Mouse (Mus musculus) G1E-ER4 (cell line): Measurements from ENCODE around the gene Bicral. TPM values are rescaled to one million over a fixed set of nuclear protein-coding genes. Genes with fewer than 3 reads are reported as not detected.

Source experiments
- GATA1 ChIP-seq: IDR thresholded peaks from one replicate; pipeline ENCODE4 v1.8.0; 2012; ENCODE audit warnings: low read length, inconsistent platforms
- polyA plus RNA-seq: library from polyadenylated mRNA; stranded (reverse); fragments of >175 nt; gene quantifications from 2 replicates; pipeline ENCODE4 v1.2.3, GENCODE M21; 2012

The Bicral gene
- polyA plus RNA-seq, 1 experiment = 8.4 TPM

DNA sequence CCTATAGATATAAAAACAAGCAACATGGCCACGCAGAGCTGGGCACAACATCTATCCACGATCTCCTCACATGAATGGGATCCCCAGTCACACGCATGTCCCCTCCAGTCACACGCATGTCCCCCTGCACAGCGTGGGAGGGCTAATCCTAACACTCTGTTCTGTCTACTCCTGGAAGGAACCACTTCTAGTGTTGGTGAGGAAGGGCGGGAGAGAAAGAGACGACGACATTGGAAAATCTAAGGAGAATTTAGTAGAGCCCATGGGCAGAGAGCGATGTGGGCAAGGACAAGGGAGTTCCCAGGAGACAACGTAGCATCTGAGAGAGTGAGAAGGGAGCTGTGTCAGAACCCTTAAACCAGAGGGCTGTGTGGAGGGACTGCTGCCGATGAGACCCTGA is 87.7 kb downstream of the Bicral start:
- no peak for TF ChIP-seq GATA1

GRCm38 (mm10) chr17:46767868-46768267 is 90.4 kb downstream of the Bicral start:
- no peak for TF ChIP-seq GATA1

GRCm38 (mm10) chr17:46763544-46763943 is 94.7 kb downstream of the Bicral start, which contains the start of gene Ptcra:
Gene Ptcra, minus strand, starts transcription at chr17:46763712.
- no peak for TF ChIP-seq GATA1

GRCm38 (mm10) chr17:46758753-46759152 is 99.5 kb downstream of the Bicral start:
- no peak for TF ChIP-seq GATA1

GRCm38 (mm10) chr17:46751794-46752556 is 106.3 kb downstream of the Bicral start, which contains the start of gene Cnpy3:
Gene Cnpy3, minus strand, starts transcription at chr17:46752214.
- no peak for TF ChIP-seq GATA1

GRCm38 (mm10) chr17:46751056-46751793 is 107.1 kb downstream of the Bicral start:
- TF ChIP-seq GATA1 = no peak

DNA sequence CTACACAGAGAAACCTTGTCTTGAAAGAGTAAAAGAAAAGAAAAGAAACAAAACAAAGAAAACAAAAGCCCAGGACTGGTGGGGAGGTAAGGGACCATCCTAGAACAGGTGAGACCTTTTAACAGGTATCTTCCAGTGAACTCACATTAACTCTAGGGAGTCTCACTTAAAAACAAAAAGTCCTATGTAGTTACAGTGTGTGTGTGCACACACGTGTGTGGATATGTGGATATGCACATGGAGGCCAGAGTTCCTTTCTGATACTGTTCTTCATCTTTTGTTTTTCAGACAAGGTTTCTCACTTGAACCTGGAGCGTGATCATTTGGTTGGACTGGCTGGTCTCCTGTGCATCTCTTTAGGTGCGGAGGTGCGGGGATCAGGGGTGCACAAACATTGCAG is 107.7 kb downstream of the Bicral start:
- no peak for TF ChIP-seq GATA1

GRCm38 (mm10) chr17:46749282-46749681 is 109.0 kb downstream of the Bicral start:
- TF ChIP-seq GATA1 = no peak

Other genes starting within 250 kb of the Bicral start
- not detected in 2 replicates for gene Ptk7, start 229.0 kb downstream of the Bicral start, polyA plus RNA-seq
- 6.4 and 7.8 TPM in 2 replicates for gene Klc4, start 212.5 kb downstream of the Bicral start, polyA plus RNA-seq
- 790 and 1,047 TPM in 2 replicates for gene Mrpl2, start 212.3 kb downstream of the Bicral start, polyA plus RNA-seq
- 94.6 and 117 TPM in 2 replicates for gene Cul7, start 208.1 kb downstream of the Bicral start, polyA plus RNA-seq
- gene Rrp36, start 184.1 kb downstream of the Bicral start, polyA plus RNA-seq = 38.5 and 49.7 TPM in 2 replicates
- gene Mea1, start 179.7 kb downstream of the Bicral start, polyA plus RNA-seq = 119 and 135 TPM in 2 replicates
- gene Klhdc3, start 177.6 kb downstream of the Bicral start, polyA plus RNA-seq = 255 and 339 TPM in 2 replicates
- 94.1 and 94.3 TPM in 2 replicates for gene Ppp2r5d, start 153.4 kb downstream of the Bicral start, polyA plus RNA-seq
- 39.0 and 43.4 TPM in 2 replicates for gene Pex6, start 147.0 kb downstream of the Bicral start, polyA plus RNA-seq
- gene Gnmt, start 129.3 kb downstream of the Bicral start, polyA plus RNA-seq = 0.16 and 0.37 TPM in 2 replicates
- gene Cnpy3, start 106.3 kb downstream of the Bicral start, polyA plus RNA-seq = 72.4 and 81.9 TPM in 2 replicates
- not detected in 2 replicates for gene Ptcra, start 94.8 kb downstream of the Bicral start, polyA plus RNA-seq
- 144 and 204 TPM in 2 replicates for gene 2310039H08Rik, start 85.8 kb downstream of the Bicral start, polyA plus RNA-seq
- gene Rpl7l1, start 75.8 kb downstream of the Bicral start, polyA plus RNA-seq = 6.3 and 11.6 TPM in 2 replicates
- 33.2 and 44.9 TPM in 2 replicates for gene Tbcc, start 32.2 kb upstream of the Bicral start, polyA plus RNA-seq
- gene Prph2, start 52.0 kb upstream of the Bicral start, polyA plus RNA-seq = not detected in 2 replicates
- 12.2 and 14.2 TPM in 2 replicates for gene Ubr2, start 152.1 kb upstream of the Bicral start, polyA plus RNA-seq